Mouse (Mus musculus): ENCODE data around the gene Tulp1.

GRCm38 (mm10) chr17:28328366-28328928, 36.6 kb downstream of the Tulp1 start, which contains the start of gene Rpl10a:
- TF ChIP-seq CTCF (conservative IDR thresholded peaks at IDR 0.05; ENCODE audit: low read length) (no peak), NANOG (IDR thresholded peaks at IDR 0.05; ENCODE audit: borderline replicate concordance, low read length) (no peak)
